Mouse (Mus musculus) myocyte (in vitro differentiated cells): ENCODE results near the gene Trpv4.

ENCODE experiments used
- POLR2A ChIP-seq: IDR thresholded peaks from one replicate; pipeline ENCODE4 v1.6.1; 2011; ENCODE audit warnings: low read depth, mild to moderate bottlenecking, control low read depth, moderate library complexity; ENCODE audit not compliant: insufficient read length
- REST ChIP-seq: IDR thresholded peaks from one replicate; pipeline ENCODE4 v1.6.1; 2011; ENCODE audit warnings: mild to moderate bottlenecking, control low read depth, moderate library complexity; ENCODE audit not compliant: insufficient read depth, insufficient read length
- SRF ChIP-seq: IDR thresholded peaks from one replicate; pipeline ENCODE4 v1.6.1; 2011; ENCODE audit warnings: low read depth; ENCODE audit not compliant: control insufficient read depth, insufficient read length

DNA sequence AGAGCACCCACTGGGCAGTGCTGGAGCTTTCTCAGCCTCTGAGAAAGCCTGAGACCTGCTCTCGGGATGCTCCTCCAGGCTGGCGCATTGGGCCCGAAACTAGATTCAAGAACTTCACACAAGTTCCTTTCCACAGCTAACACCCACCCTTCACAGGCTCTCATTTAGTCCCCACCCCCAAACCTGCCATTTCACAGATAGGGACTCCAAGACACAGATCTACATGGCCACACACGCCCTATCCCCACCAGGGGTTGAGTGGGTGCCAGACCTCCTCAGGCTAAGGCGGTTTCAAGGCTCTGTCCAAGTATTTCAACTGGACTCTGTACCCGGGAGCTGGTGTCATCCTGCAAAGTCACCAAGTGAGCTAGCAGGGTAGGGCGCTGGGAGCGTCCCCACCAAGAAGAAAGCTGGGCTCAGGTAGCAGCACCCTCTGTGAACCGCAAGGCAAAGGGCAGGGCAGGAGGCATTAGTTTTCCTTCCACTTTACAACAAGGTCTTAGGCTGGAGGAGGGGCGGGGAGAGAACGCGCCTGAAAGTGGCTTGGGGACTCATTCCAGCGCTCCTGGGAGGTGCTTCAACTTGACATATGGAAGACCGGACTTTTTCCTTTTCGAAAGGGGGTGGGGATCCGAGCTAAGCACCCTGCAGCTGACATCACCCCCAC lies 31.6 kb upstream of the Trpv4 start:
- TF ChIP-seq POLR2A (no peak), REST (no peak), SRF (no peak)
